Mouse (Mus musculus): ENCODE results near the gene Tmsb4x.

- TF ChIP-seq CTCF (IDR thresholded peaks at IDR 0.05; ENCODE audit: low read depth, low read length) = no peak
- TF ChIP-seq TAL1 (conservative IDR thresholded peaks at IDR 0.05; ENCODE audit: low read depth, low read length) = no peak
- TF ChIP-seq GATA2 (IDR thresholded peaks at IDR 0.05; ENCODE audit: borderline replicate concordance, low read depth, low read length) = no peak
Observed at GRCm38 (mm10) chrX:167209828-167210227, 713 bp upstream of the Tmsb4x start.

Measured in G1E (cell line).